Mouse (Mus musculus): ENCODE measurements around the gene Tatdn2.

Tatdn2 gene

DNA sequence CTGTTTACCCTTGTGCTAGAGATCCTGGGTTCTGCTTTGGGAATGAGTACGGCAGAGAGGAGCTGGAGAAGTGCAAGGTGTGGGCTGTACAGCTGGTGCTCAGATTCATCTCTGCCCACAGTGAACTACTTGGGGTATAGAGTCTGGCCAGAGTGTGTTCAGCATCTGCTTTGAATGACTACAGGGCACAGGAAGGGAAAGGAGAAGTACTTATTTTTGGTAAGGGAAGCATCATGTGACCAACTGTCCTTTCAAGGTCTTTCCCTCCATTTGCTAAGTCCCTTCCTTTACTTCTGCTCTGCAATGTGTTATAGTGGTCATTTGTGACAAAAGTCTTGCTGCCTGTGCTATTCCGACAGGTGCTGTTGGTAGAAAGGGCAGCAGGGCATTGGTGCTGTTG, 17.4 kb downstream of the Tatdn2 start:
- DNase-seq (ENCODE audit: low spot score): no peak

DNA sequence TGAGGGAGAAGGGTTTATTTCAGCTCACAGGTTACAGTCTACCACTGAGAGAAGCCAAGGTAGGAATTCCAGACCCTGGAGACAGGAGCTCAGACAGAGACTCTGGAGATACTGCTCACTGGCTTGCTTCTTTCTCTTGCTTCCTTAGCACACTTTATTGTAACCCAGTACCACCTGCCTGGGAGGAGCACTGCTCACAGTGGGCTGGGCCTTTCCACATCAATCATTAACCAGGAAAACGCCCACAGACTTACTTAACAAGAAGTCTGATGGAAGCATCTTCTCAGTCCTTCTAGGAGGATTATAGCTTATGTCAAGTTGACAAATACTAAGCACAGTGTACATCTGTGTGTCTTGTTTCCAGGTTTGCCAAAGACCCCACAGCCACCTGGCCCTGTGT, 17.9 kb downstream of the Tatdn2 start:
- no peak for DNase-seq (ENCODE audit: low spot score)

DNA sequence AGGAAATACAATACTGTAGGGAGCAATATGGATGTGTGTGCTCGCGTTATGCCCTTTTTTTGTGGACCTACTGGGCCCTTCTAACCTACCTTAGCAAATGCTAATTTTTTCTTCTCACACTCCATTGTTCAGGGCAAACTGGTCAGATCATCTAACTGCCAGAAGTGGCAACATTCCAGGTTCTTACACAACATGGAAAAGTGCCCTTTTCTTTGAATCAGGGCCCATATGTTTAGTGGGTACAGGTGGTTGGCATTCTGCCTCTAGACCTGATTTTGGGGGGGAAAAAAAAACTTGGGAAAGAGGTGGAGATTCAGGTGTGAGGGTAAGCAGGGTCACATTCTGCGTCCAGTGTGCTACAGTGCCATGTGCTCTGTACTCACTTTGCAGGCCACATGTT, 20.7 kb downstream of the Tatdn2 start:
- no peak for DNase-seq (ENCODE audit: low spot score)

DNA sequence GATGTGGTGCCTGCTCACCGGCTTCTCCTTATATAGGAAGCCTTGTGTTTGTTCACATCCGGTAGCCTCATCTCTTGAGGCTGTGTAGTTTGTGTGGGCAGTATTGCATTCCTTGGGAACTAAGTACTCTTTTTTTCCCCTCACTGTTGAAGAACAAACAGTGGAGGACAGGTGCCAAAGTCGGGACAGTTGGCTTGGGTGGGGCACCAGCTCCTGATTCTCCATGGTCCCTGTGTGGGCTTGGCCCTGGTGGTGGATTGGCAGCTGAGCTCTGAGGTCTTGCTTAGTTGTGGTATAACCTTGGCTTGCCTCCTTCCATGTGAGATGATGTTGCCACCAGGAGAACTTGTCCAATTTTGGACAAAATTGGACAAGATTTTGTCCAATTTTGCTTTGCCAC, 23.0 kb downstream of the Tatdn2 start, which contains the start of gene Ghrl:
TSS of gene Ghrl (minus strand) at position 3 of the 400 bp plus-strand sequence.
- no peak for DNase-seq (ENCODE audit: low spot score)

DNA sequence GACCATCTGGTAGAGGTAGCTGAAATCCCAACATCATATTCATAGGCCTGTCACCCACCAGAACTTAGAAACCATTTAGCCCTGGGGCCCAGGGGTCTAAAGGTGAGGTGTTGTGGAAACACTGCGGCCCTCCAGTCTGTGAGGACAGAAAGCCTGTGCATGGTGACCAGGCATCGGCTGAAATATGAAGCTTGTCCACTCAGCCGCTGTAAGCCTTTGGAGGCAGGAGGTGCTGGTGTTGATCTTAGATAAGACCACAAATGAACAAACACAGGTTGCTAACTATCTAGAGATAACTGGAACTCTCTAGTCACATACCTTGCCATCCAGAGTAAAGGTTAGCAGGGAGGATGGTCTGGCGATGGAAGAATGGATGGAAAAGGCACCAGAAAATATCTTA, 24.2 kb downstream of the Tatdn2 start:
- no peak for DNase-seq (ENCODE audit: low spot score)

DNA sequence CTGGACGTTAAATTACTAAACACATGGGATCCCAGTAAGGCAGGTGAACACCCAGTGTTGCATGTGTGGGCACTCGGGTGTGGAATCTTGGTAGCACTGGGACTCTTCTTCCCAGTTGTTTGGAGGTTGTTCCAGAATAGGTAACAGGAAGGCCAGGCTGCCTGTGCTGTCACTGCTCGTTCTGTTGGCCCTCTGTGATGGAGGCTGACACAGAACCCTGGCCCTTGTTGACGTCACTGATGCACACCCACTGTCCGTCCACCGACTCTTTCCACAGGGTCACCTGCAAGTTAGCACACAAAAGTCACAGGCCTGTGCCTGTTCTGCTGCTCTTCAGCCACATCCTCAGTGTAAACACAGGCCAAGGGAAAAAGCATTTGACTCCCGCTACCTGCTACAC, 31.3 kb downstream of the Tatdn2 start:
- no peak for DNase-seq (ENCODE audit: low spot score)

DNA sequence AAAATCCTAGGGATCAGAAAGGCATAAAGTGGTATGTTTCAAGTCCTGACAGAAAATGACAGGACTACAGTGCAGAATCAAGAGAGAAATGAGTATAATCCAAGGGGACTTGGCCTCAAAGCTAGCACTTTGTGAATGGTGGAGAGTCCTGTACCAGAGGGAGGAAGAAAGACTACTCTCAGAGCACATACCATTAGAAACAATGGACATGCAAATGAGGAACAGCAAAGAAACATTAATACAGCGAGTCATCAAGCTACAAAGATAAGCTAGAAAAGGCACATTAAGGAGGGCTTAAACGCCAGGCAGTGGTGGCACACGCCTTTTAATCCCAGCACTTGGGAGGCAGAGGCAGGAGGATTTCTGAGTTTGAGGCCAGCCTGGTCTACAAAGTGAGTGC, 34.4 kb downstream of the Tatdn2 start:
- no peak for DNase-seq (ENCODE audit: low spot score)

DNA sequence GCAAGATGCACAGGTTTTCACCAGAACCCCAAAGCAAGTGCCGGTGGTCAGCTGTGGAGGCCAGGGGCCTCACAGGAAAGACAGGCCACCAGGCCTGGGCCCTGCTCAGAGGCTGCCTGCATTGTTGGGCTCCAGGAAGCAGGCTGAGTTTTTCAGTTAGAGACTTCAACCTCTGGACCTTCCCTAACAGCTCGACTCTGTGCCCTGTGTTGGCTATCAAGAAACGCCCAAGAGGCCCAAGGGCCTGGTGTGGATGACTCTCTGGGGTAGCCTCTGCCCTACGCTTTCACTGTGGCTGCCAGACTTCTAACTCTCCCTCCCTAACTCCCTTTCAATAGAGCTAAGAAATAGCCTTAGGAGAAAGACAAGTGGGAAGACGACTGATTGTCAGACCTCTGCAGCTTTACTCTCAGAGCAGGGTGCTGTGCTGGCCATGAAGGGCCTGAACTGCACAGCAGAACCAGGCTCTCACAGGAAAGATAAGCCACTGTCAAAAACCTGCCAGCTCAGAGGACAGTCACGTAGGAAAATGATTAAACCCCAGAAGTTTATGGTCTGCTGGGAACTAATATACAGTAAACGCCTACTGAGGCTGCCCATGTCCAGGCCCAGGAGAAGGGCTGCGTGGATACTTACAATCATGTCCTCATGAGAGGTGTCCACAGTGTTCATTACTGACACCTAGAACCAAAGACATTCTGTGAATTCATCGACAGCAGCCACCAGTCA, 40.6 kb downstream of the Tatdn2 start:
- no peak for DNase-seq (ENCODE audit: low spot score)

DNA sequence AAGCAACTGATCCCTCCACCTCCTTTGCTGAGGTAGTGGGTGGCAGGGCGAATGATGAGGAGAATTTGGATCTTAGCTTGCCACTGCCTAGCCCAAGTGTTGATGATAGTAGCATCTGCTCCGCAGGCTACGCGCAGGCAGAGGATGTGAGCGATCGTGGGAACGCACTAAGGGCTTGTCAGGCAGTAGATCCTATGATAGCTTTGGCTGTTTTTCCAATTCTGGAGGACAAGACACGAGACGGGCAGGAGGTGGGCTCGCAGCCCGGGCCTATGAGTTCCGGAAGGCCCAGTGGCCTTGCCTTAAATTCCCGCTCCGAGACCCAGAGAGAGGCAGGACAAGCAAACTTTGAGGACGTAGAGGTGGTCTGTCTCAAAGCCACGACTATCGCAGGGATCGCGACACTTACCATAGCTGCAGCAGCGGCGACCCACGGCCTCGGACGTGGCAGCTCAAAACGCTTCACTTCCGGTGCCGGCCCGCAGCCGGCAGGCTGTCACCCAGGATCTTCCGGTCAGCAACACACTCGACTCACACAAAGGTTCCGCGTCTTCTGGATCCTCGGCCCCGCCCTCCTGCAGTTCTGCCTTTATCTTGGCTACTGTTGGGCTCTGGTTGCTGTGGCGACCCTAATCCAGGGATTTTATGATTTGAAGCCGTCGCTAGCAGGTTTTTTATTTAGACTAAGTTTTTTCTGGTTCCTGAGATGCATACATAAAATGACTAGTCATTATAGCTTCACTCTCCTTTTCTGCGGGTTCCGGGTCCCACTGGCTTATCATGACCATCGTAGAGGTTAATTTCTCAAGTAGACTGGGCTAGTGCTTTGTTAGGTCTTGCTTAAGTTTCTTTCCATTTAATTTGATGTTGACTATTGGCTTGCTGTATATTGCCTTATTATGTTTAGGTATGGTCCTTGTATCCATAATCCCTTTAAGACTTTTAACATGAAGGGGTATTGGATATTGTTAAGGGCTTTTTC, 43.7 kb downstream of the Tatdn2 start, which contains the start of gene Sec13:
TSS of gene Sec13 (minus strand) at position 508 of the 982 bp plus-strand sequence.
- peak; percentile 69 for DNase-seq (ENCODE audit: low spot score)

DNA sequence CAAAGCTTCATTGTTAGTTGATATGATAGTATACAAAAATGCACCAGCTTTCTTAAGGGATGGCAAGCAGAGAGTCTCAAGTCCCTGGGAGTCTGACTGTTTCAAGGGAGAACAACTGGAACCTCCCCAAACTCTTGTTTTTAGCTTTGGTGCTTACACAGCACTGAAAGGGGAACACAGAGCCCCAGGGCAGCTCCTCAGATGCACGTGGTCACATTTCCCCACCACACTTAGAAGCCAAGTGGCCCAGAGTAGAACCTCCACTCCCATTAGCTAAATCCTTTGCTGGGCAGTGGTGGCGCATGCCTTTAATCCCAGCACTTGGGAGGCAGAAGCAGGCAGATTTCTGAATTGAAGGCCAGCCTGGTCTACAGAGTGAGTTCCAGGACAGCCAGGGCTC, 44.6 kb downstream of the Tatdn2 start:
- no peak for DNase-seq (ENCODE audit: low spot score)

DNA sequence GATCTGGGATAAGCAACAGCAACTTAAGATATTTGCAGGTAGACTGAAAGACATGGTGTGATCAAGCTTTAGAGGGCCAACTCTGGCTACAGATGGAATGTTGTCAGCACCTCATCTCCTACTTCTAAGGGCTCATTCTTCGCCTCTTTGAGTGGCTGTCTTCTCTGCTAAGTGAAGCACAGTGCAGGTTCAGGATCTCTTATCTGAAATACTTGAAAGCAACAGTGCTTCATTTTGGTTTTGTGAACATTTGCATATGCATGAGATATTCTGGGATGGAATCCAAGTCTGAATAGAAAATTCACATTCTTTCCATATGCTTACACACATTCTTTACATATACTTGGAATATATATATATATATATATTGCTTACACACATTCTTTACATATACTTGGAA, 45.5 kb downstream of the Tatdn2 start:
- DNase-seq (ENCODE audit: low spot score): no peak

DNA sequence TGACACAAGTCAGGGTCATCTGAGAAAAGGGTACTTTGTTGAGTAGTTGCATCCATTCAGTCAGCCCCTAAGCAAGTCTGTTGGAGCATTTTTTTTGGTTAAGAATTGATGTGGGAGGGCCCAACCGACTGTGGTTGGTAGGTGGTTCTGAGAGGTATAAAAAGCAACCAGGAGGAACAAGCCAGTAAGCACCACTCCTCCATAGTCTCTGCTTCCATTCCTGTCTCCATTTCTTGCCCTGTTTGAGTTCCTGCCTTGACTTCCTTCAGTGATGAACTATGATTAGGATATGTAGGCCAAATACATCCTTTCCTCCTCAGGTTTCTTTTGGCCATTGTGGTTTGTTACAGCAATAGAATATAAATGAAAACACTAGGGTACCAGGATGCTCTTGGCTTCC, 46.3 kb downstream of the Tatdn2 start:
- DNase-seq (ENCODE audit: low spot score): no peak

DNA sequence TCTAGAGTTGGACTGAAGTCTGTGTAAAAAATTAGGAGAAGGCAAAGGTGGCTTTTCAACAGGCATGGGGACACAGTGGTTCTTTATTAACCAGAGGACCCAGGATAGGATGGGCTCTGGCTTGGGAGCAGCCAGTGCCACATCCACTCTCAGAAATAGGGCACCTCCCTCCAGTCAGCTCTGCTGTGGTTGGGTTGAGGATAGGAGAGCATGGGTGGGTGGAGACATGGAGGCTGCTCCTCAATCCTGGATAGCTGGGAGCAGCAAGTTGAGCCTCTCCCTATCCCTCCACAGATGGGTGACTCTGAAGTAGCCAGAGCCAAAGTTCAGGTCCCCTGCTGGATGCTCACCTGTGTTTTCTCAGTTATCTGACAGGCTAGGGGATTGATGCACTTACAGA, 48.3 kb downstream of the Tatdn2 start:
- no peak for DNase-seq (ENCODE audit: low spot score)

DNA sequence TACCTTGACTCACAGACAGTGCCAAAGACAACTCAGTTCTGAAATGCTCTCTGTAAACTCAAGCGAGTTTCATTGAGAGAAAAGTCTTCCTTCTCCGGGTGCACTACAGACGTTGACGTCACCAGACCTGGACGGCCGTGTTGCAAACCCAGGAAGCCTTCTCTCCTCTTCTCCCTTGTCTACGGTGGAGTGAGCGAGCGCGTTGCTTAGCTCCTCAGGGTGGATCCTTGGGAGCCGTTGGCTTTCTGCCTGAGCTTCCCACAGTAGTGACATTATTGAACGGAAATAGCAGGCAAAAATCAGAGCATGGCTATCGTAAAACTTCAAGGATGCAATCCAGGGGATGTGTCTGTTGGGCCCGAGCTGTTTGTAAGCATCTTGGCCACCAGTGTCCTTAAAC, 50.4 kb downstream of the Tatdn2 start:
- no peak for DNase-seq (ENCODE audit: low spot score)

DNA sequence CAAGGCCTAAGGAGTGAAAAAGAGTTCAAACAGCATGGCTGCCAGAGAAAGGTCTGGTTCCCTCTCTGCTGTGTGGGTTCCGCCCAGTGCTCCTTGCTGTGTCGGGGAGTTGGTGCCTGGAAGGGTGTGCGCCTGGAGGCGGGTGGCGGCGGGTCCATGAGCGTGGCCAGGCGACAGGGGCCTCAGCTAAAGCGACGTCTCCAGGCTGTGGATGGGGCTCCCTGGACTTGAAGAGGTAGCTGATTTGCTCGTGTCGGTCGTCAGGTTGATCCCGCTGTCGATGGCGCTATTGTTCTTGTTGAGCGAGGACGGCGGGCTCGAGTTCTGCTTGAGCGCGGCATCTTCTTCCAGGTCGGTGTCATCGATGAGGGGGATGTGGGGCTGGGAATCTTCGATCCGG, 51.5 kb downstream of the Tatdn2 start:
- DNase-seq (ENCODE audit: low spot score): no peak

DNA sequence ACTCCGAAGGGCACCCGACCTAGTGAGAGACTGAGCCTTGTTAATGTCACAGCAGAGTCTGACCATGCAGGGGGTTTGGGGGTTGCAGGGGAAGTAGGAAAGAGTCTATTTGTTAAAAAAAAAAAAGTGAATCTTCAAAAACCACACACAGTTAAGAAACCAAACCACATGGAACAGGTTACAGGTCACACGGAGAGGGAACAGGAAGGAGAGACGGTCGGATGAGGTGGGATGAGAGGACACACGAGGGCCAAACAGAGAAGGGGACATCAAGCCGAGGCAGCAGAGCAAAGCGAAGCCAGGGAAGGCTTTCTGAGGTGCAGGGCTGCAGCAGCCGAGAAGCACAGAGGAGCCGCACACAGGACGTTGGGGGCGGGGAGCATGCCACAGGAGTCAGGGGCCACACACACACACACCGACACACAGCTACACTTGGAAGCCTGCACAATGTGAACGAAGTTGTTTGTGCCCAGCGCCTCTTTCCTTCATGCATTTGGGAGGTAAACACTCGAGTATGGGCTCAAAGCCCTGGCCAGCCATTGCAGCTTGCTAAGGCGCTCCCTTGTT, 52.4 kb downstream of the Tatdn2 start:
- DNase-seq (ENCODE audit: low spot score): no peak
